Mouse (Mus musculus) left cerebral cortex, postnatal 4 days (tissue): ENCODE results near the gene Abcg1. TPM values are rescaled to one million over a fixed set of nuclear protein-coding genes. Genes with fewer than 3 reads are reported as not detected.

ENCODE experiments used
- DNase-seq: peaks from one replicate; pipeline ENCODE4 v3.0.0-alpha.2; 2022
- intact Hi-C: fragments of 180-260 bp; cut with DNase I; formaldehyde crosslinking; loops from one replicate; pipeline ENCODE4 v1.15.1; 2025
- total RNA-seq, 2 experiments: library from RNA; stranded (reverse); gene quantifications; 2 replicates each; pipeline ENCODE4 v1.2.3; 2021

The Abcg1 gene
- total RNA-seq, 2 experiments from 2014 or later, result 18.5 to 20.0 TPM

- DNase-seq, result peak; percentile 87
- intact Hi-C loops, result loop anchor here (5.0 kb wide), 1 partner anchor 102 kb away; no protein-coding TSS in a partner anchor
These were observed 62.0 kb downstream of the Abcg1 start for GRCm38 (mm10) chr17:31119429-31119828.

GRCm38 (mm10) chr17:31121975-31122374 lies 64.5 kb downstream of the Abcg1 start:
- intact Hi-C loops, result no loop called here
- peak; percentile 83 for DNase-seq

GRCm38 (mm10) chr17:31125548-31126266 lies 68.2 kb downstream of the Abcg1 start:
- intact Hi-C loops, result no loop called here
- peak; percentile 94 for DNase-seq

- intact Hi-C loops, result no loop called here
- DNase-seq, result no peak
These were observed 71.3 kb downstream of the Abcg1 start for GRCm38 (mm10) chr17:31128708-31129318.

- intact Hi-C loops, result no loop called here
These were observed 72.0 kb downstream of the Abcg1 start, which contains the start of gene Tff3 for GRCm38 (mm10) chr17:31129452-31129851. Tff3 (minus strand) TSS chr17:31129646.

GRCm38 (mm10) chr17:31131269-31131821 lies 73.9 kb downstream of the Abcg1 start:
- intact Hi-C loops, result no loop called here
- peak; percentile 63 for DNase-seq

More at GRCm38 (mm10) chr17:31129452-31129851, 72.0 kb downstream of the Abcg1 start, which contains the start of gene Tff3:
- no peak for DNase-seq

GRCm38 (mm10) chr17:31133776-31134175 lies 76.3 kb downstream of the Abcg1 start:
- intact Hi-C loops, result no loop called here
- DNase-seq, result no peak

- no peak for DNase-seq
- intact Hi-C loops, result no loop called here
These were observed 77.4 kb downstream of the Abcg1 start for GRCm38 (mm10) chr17:31134913-31135312.

GRCm38 (mm10) chr17:31136291-31136690 lies 78.8 kb downstream of the Abcg1 start:
- intact Hi-C loops, result no loop called here
- no peak for DNase-seq

GRCm38 (mm10) chr17:31136821-31137220 lies 79.3 kb downstream of the Abcg1 start:
- intact Hi-C loops, result no loop called here
- DNase-seq, result no peak

- DNase-seq, result peak; percentile 64
- intact Hi-C loops, result no loop called here
These were observed 80.9 kb downstream of the Abcg1 start for GRCm38 (mm10) chr17:31138398-31138797.

- DNase-seq, result no peak
- intact Hi-C loops, result no loop called here
These were observed 84.6 kb downstream of the Abcg1 start for GRCm38 (mm10) chr17:31142116-31142515.

- intact Hi-C loops, result no loop called here
- no peak for DNase-seq
These were observed 86.9 kb downstream of the Abcg1 start, which contains the start of gene Tff2 for GRCm38 (mm10) chr17:31144040-31145037. Tff2 (minus strand) TSS chr17:31144282.

- DNase-seq, result no peak
- intact Hi-C loops, result no loop called here
These were observed 88.5 kb downstream of the Abcg1 start for GRCm38 (mm10) chr17:31145998-31146397.

GRCm38 (mm10) chr17:31152512-31152911 lies 95.0 kb downstream of the Abcg1 start:
- no peak for DNase-seq
- intact Hi-C loops, result no loop called here

- intact Hi-C loops, result no loop called here
- DNase-seq, result no peak
These were observed 95.6 kb downstream of the Abcg1 start for GRCm38 (mm10) chr17:31152966-31153499.

- no peak for DNase-seq
- intact Hi-C loops, result no loop called here
These were observed 96.3 kb downstream of the Abcg1 start for GRCm38 (mm10) chr17:31153785-31154184.

GRCm38 (mm10) chr17:31157921-31158320 lies 100.4 kb downstream of the Abcg1 start:
- DNase-seq, result no peak

GRCm38 (mm10) chr17:31160291-31160690 lies 102.8 kb downstream of the Abcg1 start:
- intact Hi-C loops, result no loop called here
- no peak for DNase-seq

More at GRCm38 (mm10) chr17:31157921-31158320, 100.4 kb downstream of the Abcg1 start:
- intact Hi-C loops, result no loop called here

GRCm38 (mm10) chr17:31162607-31163006 lies 105.1 kb downstream of the Abcg1 start:
- intact Hi-C loops, result no loop called here
- DNase-seq, result no peak
